In genomic region chr6:37592101-37593032, GRCm38 (mm10) we compare ENCODE assay signal across 8 mouse cellular contexts.
DNase-seq lines count a peak whose midpoint lies in the region; ATAC-seq and TF ChIP-seq lines count a peak whose summit lies in the region.

No protein-coding gene starts in this region.

- no peak overlapping the region for H3K9ac ChIP-seq in limb, embryonic 14.5 days (ENCODE audit: low read depth, low read length, severe bottlenecking)

- H3K9me3 ChIP-seq in limb, embryonic 14.5 days (ENCODE audit: control insufficient read depth, low read length): no peaks in the 10 kb centered on the region

- no peaks in the 10 kb centered on the region for H3K36me3 ChIP-seq in limb, embryonic 14.5 days (ENCODE audit: control insufficient read depth, insufficient read depth, low read length)

- H3K4me1 ChIP-seq in limb, embryonic 14.5 days (ENCODE audit: control insufficient read depth, insufficient read depth, low read length): peaks cover 7% of the 10 kb centered on the region; the same call in 1 of the 2 replicates

- H3K27me3 ChIP-seq in limb, embryonic 14.5 days (ENCODE audit: control insufficient read depth, insufficient read depth, low read length): no peaks in the 10 kb centered on the region

- no peak for TF ChIP-seq POLR2A in limb, embryonic 14.5 days (IDR thresholded peaks at IDR 0.05; ENCODE audit: borderline replicate concordance, extremely low read depth, insufficient read depth, insufficient read length)

- peak; percentile 52 for DNase-seq in 3T3-L1 (ENCODE audit: low read depth, low spot score)
- peak; percentile 83 for DNase-seq in embryo, embryonic 10 days (ENCODE audit: low spot score)
- peak; percentile 65 for DNase-seq in heart, adult 8-10 months (ENCODE audit: low spot score)
- DNase-seq in kidney, adult 18-20 months: peak; percentile 71
- peak; percentile 30 for DNase-seq in limb, embryonic 14.5 days (ENCODE audit: low spot score)
- DNase-seq in neural tube, embryonic 10.5 days (ENCODE audit: extremely low spot score, low spot score): peak; percentile 55
- peak; percentile 83 for DNase-seq in thymus, postnatal 0 days (ENCODE audit: low spot score)

- no peak overlapping the region; the same call in 1 of the 2 replicates for H3K27ac ChIP-seq in limb, embryonic 14.5 days (replicated peaks; ENCODE audit: low read depth, low read length)

- no peak overlapping the region for H3K4me2 ChIP-seq in limb, embryonic 14.5 days (replicated peaks; ENCODE audit: low read depth, low read length, severe bottlenecking)

- 63% methylated on average over 19 of the region's 19 CpGs for WGBS in limb, embryonic 14.5 days

- H3K4me3 ChIP-seq in limb, embryonic 14.5 days (replicated peaks; ENCODE audit: low read length): no peak overlapping the region

- peak; percentile 87 for ATAC-seq in activated CD4-positive, CD25-positive, alpha-beta regulatory T cell, adult 4 months
- ATAC-seq in limb, embryonic 14.5 days (ENCODE audit: low FRiP score, low read depth): peak; percentile 50; the same call in 1 of the 2 replicates

Comparison
In these comparisons a context has a peak if more than half of its experiments do, and no peak if none do; other contexts are left out.
1. DNase-seq: peak in every context shown above with its lines; median percentile 83 in embryo, embryonic 10 days; 83 in thymus, postnatal 0 days; 71 in kidney, adult 18-20 months; 65 in heart, adult 8-10 months; 55 in neural tube, embryonic 10.5 days; 52 in 3T3-L1; 30 in limb, embryonic 14.5 days.